In genomic region chr5:148831596-148832257, GRCm38 (mm10) we compare ENCODE assay signal across 8 mouse cellular contexts.
DNase-seq lines count a peak whose midpoint lies in the region; ATAC-seq and TF ChIP-seq lines count a peak whose summit lies in the region.

No protein-coding gene starts in this region.

- no peak overlapping the region for H3K9ac ChIP-seq in ES-E14 (ENCODE audit: insufficient read depth, low read depth, low read length, poor library complexity, severe bottlenecking)
- no peak overlapping the region for H3K9ac ChIP-seq in forebrain, embryonic 14.5 days (ENCODE audit: low read length)

- 2% methylated on average over 23 of the region's 23 CpGs for WGBS in forebrain, embryonic 14.5 days
- 7% methylated on average over 23 of the region's 23 CpGs for WGBS in lung, adult 2 months

- peak; percentile 86; the same call in 1 of the 2 replicates for ATAC-seq in forebrain, embryonic 14.5 days
- peak; percentile 84 for ATAC-seq in neutrophil, adult 5-6 weeks (ENCODE audit: extremely low read depth, insufficient number of reproducible peaks, low FRiP score, poor library complexity, severe bottlenecking)

- intact Hi-C loops in heart, postnatal 36 days (cut with DNase I), result loop anchor here (1.0 kb wide), 1 partner anchor 19 kb away; no protein-coding TSS in a partner anchor

- TF ChIP-seq POLR2A in lung, adult 2 months (IDR thresholded peaks at IDR 0.05; ENCODE audit: borderline replicate concordance, extremely low read depth, low read depth, low read length), result no peak

- H3K4me3 ChIP-seq in ES-E14 (ENCODE audit: insufficient read depth in 1 of 2, low read depth in 1 of 2, low read length in 2 of 2, poor library complexity in 1 of 2, severe bottlenecking in 1 of 2), result peak overlapping the region; percentile 25 to 46; a peak in 2 of 4 replicates
- no peak overlapping the region for H3K4me3 ChIP-seq in forebrain, embryonic 14.5 days (ENCODE audit: low read depth, low read length)
- H3K4me3 ChIP-seq in lung, adult 2 months (replicated peaks; ENCODE audit: extremely low read depth, low read depth, low read length), result peak overlapping the region; percentile 32

- DNase-seq in ES-E14 (ENCODE audit: low read depth, low spot score), result peak; percentile 89
- DNase-seq in cerebellum, adult 11-12 months, result peak; percentile 23
- peak; percentile 78 for DNase-seq in forebrain, embryonic 14.5 days (ENCODE audit: low spot score)
- peak; percentile 74 to 80 for DNase-seq in heart, postnatal 36 days
- peak; percentile 56 to 82 for DNase-seq in layer of hippocampus, adult 18-20 months (ENCODE audit: low spot score in 2 of 2)
- peak; percentile 73 for DNase-seq in lung, adult 2 months
- DNase-seq in testis, postnatal 14 days (ENCODE audit: low spot score), result peak; percentile 73

- peak; percentile 83 for TF ChIP-seq CTCF in lung, adult 2 months (IDR thresholded peaks at IDR 0.05; ENCODE audit: insufficient read depth, low read length)

- H3K9me3 ChIP-seq in ES-E14 (ENCODE audit: control insufficient read depth, insufficient read depth, low read depth, low read length), result no peaks in the 10 kb centered on the region
- no peaks in the 10 kb centered on the region for H3K9me3 ChIP-seq in forebrain, embryonic 14.5 days (replicated peaks; ENCODE audit: control insufficient read depth, low read length)

- no peaks in the 10 kb centered on the region for H3K27me3 ChIP-seq in forebrain, embryonic 14.5 days (replicated peaks; ENCODE audit: control insufficient read depth, insufficient read depth, low read length)

- peaks cover 0 to 10% of the 10 kb centered on the region in 2 experiments; a peak in 1 of 4 replicates for H3K4me1 ChIP-seq in ES-E14 (ENCODE audit: control insufficient read depth in 2 of 2, insufficient read depth in 2 of 2, low read length in 2 of 2, poor library complexity in 1 of 2)
- H3K4me1 ChIP-seq in forebrain, embryonic 14.5 days (ENCODE audit: control insufficient read depth, insufficient read depth, low read length), result peaks cover 2% of the 10 kb centered on the region; the same call in 1 of the 2 replicates
- H3K4me1 ChIP-seq in lung, adult 2 months (ENCODE audit: control insufficient read depth, insufficient read depth, low read length), result no peaks in the 10 kb centered on the region

- H3K36me3 ChIP-seq in ES-E14 (ENCODE audit: control insufficient read depth, insufficient read depth, low read length, poor library complexity, severe bottlenecking), result no peaks in the 10 kb centered on the region
- no peaks in the 10 kb centered on the region for H3K36me3 ChIP-seq in forebrain, embryonic 14.5 days (ENCODE audit: control insufficient read depth, insufficient read depth, low read length)

- in situ Hi-C loops in ES-E14 (cut with MboI; ENCODE audit: low sequenced_read_pairs in 2 of 2, unreplicated experiment in 2 of 2), result no loop called here

- H3K27ac ChIP-seq in ES-E14 (ENCODE audit: insufficient read depth, low read depth, low read length, poor library complexity, severe bottlenecking), result no peak overlapping the region
- H3K27ac ChIP-seq in forebrain, embryonic 14.5 days (ENCODE audit: low read depth, low read length), result no peak overlapping the region

- H3K4me2 ChIP-seq in forebrain, embryonic 14.5 days (ENCODE audit: low read length), result peak overlapping the region; percentile 38

TF ChIP-seq in ES-E14, 5 proteins besides CTCF, POLR2A, EP300 and RAD21:
- TF ChIP-seq ZNF384 (IDR thresholded peaks at IDR 0.05; ENCODE audit: low read depth, low read length) (no peak), HCFC1 (IDR thresholded peaks at IDR 0.05; ENCODE audit: borderline replicate concordance, insufficient read depth, low read length) (no peak), CHD2 (IDR thresholded peaks at IDR 0.05; ENCODE audit: low read depth, low read length) (no peak), ZC3H11A (IDR thresholded peaks at IDR 0.05; ENCODE audit: borderline replicate concordance, low read depth, low read length) (0 out of 2 replicates have a peak, but pooled peaks have one; percentile 18)

Comparison
In these comparisons a context has a peak if more than half of its experiments do, and no peak if none do; other contexts are left out.
1. DNase-seq: peak in every context shown above with its lines; median percentile 89 in ES-E14; 78 in forebrain, embryonic 14.5 days; 77 in heart, postnatal 36 days; 73 in lung, adult 2 months; 73 in testis, postnatal 14 days; 69 in layer of hippocampus, adult 18-20 months; 23 in cerebellum, adult 11-12 months.